Comparison of ENCODE assay signal across 23 mouse cellular contexts in genomic region chr2:170733671-170734070, GRCm38 (mm10). TPM values are rescaled to one million over a fixed set of nuclear protein-coding genes. Genes with fewer than 3 reads are reported as not detected.
DNase-seq lines count a peak whose midpoint lies in the region; ATAC-seq lines count a peak whose summit lies in the region.
"Had no signal": no experiment of that assay in that cellular context is flagged by ENCODE, and none has a peak within 500 bp of the region (broad histone marks: within the 10 kb centered on the region; RNA-seq: fewer than 3 reads in every experiment).

No protein-coding gene starts in this region.

- DNase-seq in forebrain, embryonic 14.5 days (ENCODE audit: low spot score), result peak; percentile 72
- DNase-seq in brain, adult 2 months (ENCODE audit: low read depth, low spot score), result peak; percentile 8
- DNase-seq in midbrain, embryonic 14.5 days, result peak; percentile 75
- no peak for DNase-seq in liver
- no peak for DNase-seq in adrenal gland, postnatal 25 days
- DNase-seq in kidney, postnatal 10 days, result no peak
- DNase-seq: cerebellum, adult 11 months; cerebellum, postnatal 25 days; heart, postnatal 36 days; kidney, adult 11 months; kidney, postnatal 14 days; layer of hippocampus, adult 9-11 months; liver, postnatal 0 days; lung, postnatal 36 days; right cerebral cortex, adult 18-20 months; spleen, adult 18-20 months; thymus, adult 18-20 months had no signal

- 0 out of 2 replicates have a peak, but pooled peaks cover 4% of the 10 kb centered on the region for H3K9me3 ChIP-seq in forebrain, embryonic 14.5 days (replicated peaks; ENCODE audit: control insufficient read depth, low read length)
- H3K9me3 ChIP-seq in forebrain, embryonic 12.5 days, result no peaks in the 10 kb centered on the region
- no peaks in the 10 kb centered on the region for H3K9me3 ChIP-seq in hindbrain, embryonic 15.5 days
- H3K9me3 ChIP-seq in midbrain, embryonic 14.5 days (ENCODE audit: control insufficient read depth, low read length), result no peaks in the 10 kb centered on the region
- H3K9me3 ChIP-seq: heart, embryonic 13.5 days had no signal

- H3K9ac ChIP-seq in forebrain, embryonic 14.5 days (ENCODE audit: low read length), result no peak overlapping the region
- H3K9ac ChIP-seq in forebrain, embryonic 12.5 days, result no peak overlapping the region
- H3K9ac ChIP-seq in hindbrain, embryonic 15.5 days, result no peak overlapping the region
- H3K9ac ChIP-seq in midbrain, embryonic 14.5 days (replicated peaks; ENCODE audit: low read length), result no peak overlapping the region
- H3K9ac ChIP-seq: heart, embryonic 13.5 days; liver, postnatal 0 days had no signal

- no peak for ATAC-seq in forebrain, embryonic 14.5 days
- no peak for ATAC-seq in forebrain, embryonic 12.5 days (ENCODE audit: low FRiP score)
- no peak for ATAC-seq in hindbrain, embryonic 15.5 days (ENCODE audit: low FRiP score, low read depth)
- no peak for ATAC-seq in midbrain, embryonic 14.5 days (ENCODE audit: low FRiP score, low TSS enrichment)
- ATAC-seq: liver, postnatal 0 days had no signal

- H3K27ac ChIP-seq in forebrain, embryonic 14.5 days (ENCODE audit: low read depth, low read length), result no peak overlapping the region
- no peak overlapping the region for H3K27ac ChIP-seq in forebrain, embryonic 12.5 days
- 0 out of 2 replicates have a peak overlapping the region, but pooled peaks have one; percentile 34 for H3K27ac ChIP-seq in hindbrain, embryonic 15.5 days (replicated peaks)
- no peak overlapping the region for H3K27ac ChIP-seq in midbrain, embryonic 14.5 days (replicated peaks; ENCODE audit: low read depth, low read length)
- H3K27ac ChIP-seq: heart, embryonic 13.5 days had no signal

- H3K4me2 ChIP-seq in forebrain, embryonic 14.5 days (ENCODE audit: low read length), result peak overlapping the region; percentile 83
- no peak overlapping the region for H3K4me2 ChIP-seq in forebrain, embryonic 12.5 days
- H3K4me2 ChIP-seq in hindbrain, embryonic 15.5 days, result peak overlapping the region; percentile 79
- H3K4me2 ChIP-seq in midbrain, embryonic 14.5 days (ENCODE audit: low read length), result peak overlapping the region; percentile 84

- no peaks in the 10 kb centered on the region for H3K36me3 ChIP-seq in forebrain, embryonic 14.5 days (ENCODE audit: control insufficient read depth, insufficient read depth, low read length)
- H3K36me3 ChIP-seq in forebrain, embryonic 12.5 days (replicated peaks), result no peaks in the 10 kb centered on the region
- H3K36me3 ChIP-seq in hindbrain, embryonic 15.5 days, result no peaks in the 10 kb centered on the region
- no peaks in the 10 kb centered on the region for H3K36me3 ChIP-seq in midbrain, embryonic 14.5 days (ENCODE audit: control insufficient read depth, insufficient read depth, low read length)
- H3K36me3 ChIP-seq: heart, embryonic 13.5 days had no signal

- H3K4me1 ChIP-seq in forebrain, embryonic 14.5 days (ENCODE audit: control insufficient read depth, insufficient read depth, low read length), result peaks cover 3% of the 10 kb centered on the region; the same call in 1 of the 2 replicates
- peaks cover 19% of the 10 kb centered on the region for H3K4me1 ChIP-seq in forebrain, embryonic 12.5 days
- peaks cover 32% of the 10 kb centered on the region for H3K4me1 ChIP-seq in hindbrain, embryonic 15.5 days (replicated peaks)
- peaks cover 34% of the 10 kb centered on the region for H3K4me1 ChIP-seq in midbrain, embryonic 14.5 days (ENCODE audit: control insufficient read depth, insufficient read depth, low read length)

- WGBS in forebrain, embryonic 14.5 days, result 88% methylated on average over 1 of the region's 1 CpGs
- 90% methylated on average over 1 of the region's 1 CpGs for WGBS in forebrain, embryonic 12.5 days
- 65% methylated on average over 1 of the region's 1 CpGs for WGBS in hindbrain, embryonic 15.5 days
- WGBS in midbrain, embryonic 14.5 days, result 39% methylated on average over 1 of the region's 1 CpGs

- peak overlapping the region; percentile 60; the same call in 1 of the 2 replicates for H3K4me3 ChIP-seq in forebrain, embryonic 14.5 days (ENCODE audit: low read depth, low read length)
- H3K4me3 ChIP-seq in forebrain, embryonic 12.5 days (replicated peaks), result no peak overlapping the region
- peak overlapping the region; percentile 63 for H3K4me3 ChIP-seq in hindbrain, embryonic 15.5 days
- peak overlapping the region; percentile 58; the same call in 1 of the 2 replicates for H3K4me3 ChIP-seq in midbrain, embryonic 14.5 days (replicated peaks; ENCODE audit: low read depth, low read length)
- H3K4me3 ChIP-seq: erythroblast, embryonic 14.5 days; heart, embryonic 13.5 days had no signal

- no peaks in the 10 kb centered on the region for H3K27me3 ChIP-seq in forebrain, embryonic 14.5 days (replicated peaks; ENCODE audit: control insufficient read depth, insufficient read depth, low read length)
- H3K27me3 ChIP-seq in forebrain, embryonic 12.5 days, result peaks cover 13% of the 10 kb centered on the region
- H3K27me3 ChIP-seq in hindbrain, embryonic 15.5 days, result no peaks in the 10 kb centered on the region
- H3K27me3 ChIP-seq in midbrain, embryonic 14.5 days (ENCODE audit: control insufficient read depth, insufficient read depth, low read length), result no peaks in the 10 kb centered on the region

RNA-seq across cellular contexts. Expression of gene Dok5, which starts 2.1 kb away (rescaled TPM):
- polyA plus RNA-seq in forebrain, embryonic 14.5 days (2014; fragmentation: Nextera tagmentation; extraction: Ambion mirVana), result 41.8 and 58.1 TPM in 2 replicates
- 14.6 and 15.2 TPM in 2 replicates for polyA plus RNA-seq in forebrain, embryonic 12.5 days (2016; fragmentation: Nextera tagmentation; extraction: Ambion mirVana)
- polyA plus RNA-seq in hindbrain, embryonic 15.5 days (2015; fragmentation: Nextera tagmentation; extraction: Ambion mirVana), result 56.8 and 61.9 TPM in 2 replicates
- polyA plus RNA-seq in midbrain, embryonic 14.5 days (2014; fragmentation: Nextera tagmentation; extraction: Ambion mirVana), result 31.5 and 43.0 TPM in 2 replicates
- total RNA-seq in adrenal gland, postnatal 25 days (2021), result 0.58 TPM in 1 of 2 replicates, not detected in the other
- total RNA-seq: MEL; monocyte, adult 5-6 weeks had no signal
- polyA plus RNA-seq: erythroblast, embryonic 14.5 days had no signal

Comparison
In these comparisons a context has a peak if more than half of its experiments do, and no peak if none do; other contexts are left out.
1. DNase-seq: peak in forebrain, embryonic 14.5 days (single experiment), brain, adult 2 months (single experiment) and midbrain, embryonic 14.5 days (single experiment); none in liver (single experiment), adrenal gland, postnatal 25 days (single experiment) and kidney, postnatal 10 days (single experiment).